Mouse (Mus musculus) heart, postnatal 0 days (tissue): ENCODE results near the gene Strc. TPM values are rescaled to one million over a fixed set of nuclear protein-coding genes. Genes with fewer than 3 reads are reported as not detected.

ENCODE experiments used
- ATAC-seq: fragments of 200-750 bp; cut with Nextera tagmentation; 2 replicates; pipeline ENCODE4 v1.8.0; 2017; ENCODE audit warnings: low read depth, moderate number of reproducible peaks, moderate library complexity; ENCODE audit not compliant: insufficient read depth
- DNase-seq: peaks from one replicate; pipeline ENCODE4 v3.0.0-alpha.2; 2016; ENCODE audit warnings: low spot score
- H3K27ac ChIP-seq: fragments of 300-500 bp; sonication (generic); 2 replicates; pipeline ENCODE4 v1.5.1; 2014; ENCODE audit warnings: low read depth, mild to moderate bottlenecking
- H3K27me3 ChIP-seq: fragments of 300-500 bp; sonication (generic); 2 replicates; pipeline ENCODE4 v1.6.1; 2014; ENCODE audit warnings: low read length, mixed read lengths; ENCODE audit not compliant: control insufficient read depth, insufficient read depth
- H3K36me3 ChIP-seq: fragments of 300-500 bp; sonication (generic); replicated peaks from 2 replicates; pipeline ENCODE4 v1.6.1; 2014; ENCODE audit warnings: low read length, mixed read lengths; ENCODE audit not compliant: control insufficient read depth, insufficient read depth
- H3K4me1 ChIP-seq: fragments of 300-500 bp; sonication (generic); 2 replicates; pipeline ENCODE4 v1.6.1; 2014; ENCODE audit warnings: antibody characterized with exemption; ENCODE audit not compliant: control insufficient read depth, insufficient read depth
- H3K4me2 ChIP-seq: fragments of 300-500 bp; sonication (generic); 2 replicates; pipeline ENCODE4 v1.6.1; 2014; ENCODE audit warnings: low read depth, mild to moderate bottlenecking, low read length, moderate library complexity
- H3K4me3 ChIP-seq: fragments of 300-500 bp; sonication (generic); 2 replicates; pipeline ENCODE4 v1.5.1; 2014; ENCODE audit warnings: low read depth, low read length
- H3K9ac ChIP-seq: fragments of 300-500 bp; sonication (generic); replicated peaks from 2 replicates; pipeline ENCODE4 v1.6.1; 2014; ENCODE audit warnings: low read depth, low read length, mixed read lengths
- H3K9me3 ChIP-seq: fragments of 300-500 bp; sonication (generic); replicated peaks from 2 replicates; pipeline ENCODE4 v1.6.1; 2016; ENCODE audit warnings: low read length; ENCODE audit not compliant: control insufficient read depth
- CTCF ChIP-seq: IDR thresholded peaks from 2 replicates; pipeline ENCODE4 v1.5.1; 2016; ENCODE audit warnings: antibody characterized with exemption, control low read depth, low read depth
- EP300 ChIP-seq: IDR thresholded peaks from 2 replicates; pipeline ENCODE4 v1.6.1; 2016; ENCODE audit warnings: antibody characterized with exemption, low read depth
- WGBS: fragments of 180-500 bp; shearing (Covaris S2); extraction: QIAGEN DNeasy Blood & Tissue Kit; methylation state at CpG from one replicate; pipeline ENCODE4 v1.1.7; 2014; 5-methylcytosine and 5-hydroxymethylcytosine counted together
- polyA plus RNA-seq: library from polyadenylated mRNA; unstranded; fragments of >200 nt; fragmentation: Nextera tagmentation; extraction: Ambion mirVana; gene quantifications from 2 replicates; pipeline ENCODE4 v1.2.1, GENCODE M21; 2015
- total RNA-seq: library from RNA; depleted of rRNA; stranded (reverse); fragments of >200 nt; gene quantifications from 2 replicates; pipeline ENCODE4 v1.2.3, GENCODE M21; 2014; ENCODE audit warnings: low replicate concordance; rRNA removed

The Strc gene
- total and polyA plus RNA-seq, 2 experiments from 2014 or later, result not detected

DNA sequence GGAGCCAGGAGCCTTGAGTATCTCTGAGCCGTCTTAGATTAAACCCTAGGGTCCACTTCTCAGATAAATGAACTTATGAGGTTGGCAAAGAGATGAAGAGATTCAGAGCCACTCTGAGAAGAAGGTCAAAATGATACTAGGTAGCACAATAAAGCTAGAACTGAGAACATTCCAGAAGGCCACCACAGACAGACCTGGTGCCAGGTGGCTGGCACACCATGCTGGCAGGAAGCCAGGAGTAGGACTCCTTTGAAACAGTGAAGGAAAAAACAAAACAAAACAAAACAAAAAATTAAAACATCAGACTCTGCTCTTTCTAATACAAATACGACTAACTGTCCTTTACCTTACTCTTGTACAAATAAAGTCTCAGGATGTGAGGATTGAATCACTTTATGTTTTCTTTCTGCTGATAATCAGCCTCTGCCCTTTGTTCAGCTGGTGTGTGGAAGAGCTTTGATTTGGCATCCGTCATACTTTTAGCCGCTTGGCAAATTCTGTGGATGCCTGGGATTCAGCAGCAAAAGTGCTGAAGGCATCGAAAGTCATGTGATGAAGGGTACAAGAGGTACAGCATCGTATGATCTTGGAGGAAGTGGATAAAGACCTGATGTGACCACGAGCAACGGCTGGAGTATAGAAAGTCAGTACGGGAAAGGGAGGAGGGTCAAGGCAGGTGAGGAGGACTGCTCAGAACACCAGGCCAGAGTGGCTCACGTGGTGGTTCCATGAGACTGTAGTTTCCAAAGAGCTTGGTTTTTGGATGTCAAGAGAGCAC is 63.1 kb downstream of the Strc start:
- TF ChIP-seq CTCF, result no peak
- peak; percentile 27; the same call in 1 of the 2 replicates for ATAC-seq

DNA sequence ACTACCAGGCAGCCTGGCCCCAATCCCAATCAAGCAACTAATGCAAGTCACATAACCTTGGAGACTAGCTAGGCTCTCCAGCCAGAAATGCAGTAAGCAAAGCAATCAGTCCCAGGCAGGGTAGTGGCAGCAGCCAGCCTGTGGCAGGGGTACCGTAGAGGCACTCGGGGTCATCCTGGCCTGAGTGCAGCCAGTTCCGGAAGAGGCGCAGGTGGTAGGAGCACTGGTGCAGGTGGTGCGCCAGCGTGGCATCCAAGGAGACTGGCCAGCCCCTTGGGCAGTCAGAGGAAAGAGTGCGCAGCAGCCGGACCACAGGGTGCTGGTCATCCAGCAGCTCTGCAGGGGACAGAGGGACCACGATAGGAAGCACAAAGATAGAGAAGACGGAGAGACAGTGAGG is 63.9 kb downstream of the Strc start:
- Histone ChIP-seq H3K4me1 (no peaks in the 10 kb centered on the region), H3K9ac (no peak overlapping the region), H3K27me3 (no peaks in the 10 kb centered on the region), H3K9me3 (no peaks in the 10 kb centered on the region), H3K4me3 (no peak overlapping the region), H3K27ac (no peak overlapping the region), H3K36me3 (peaks cover 18% of the 10 kb centered on the region; the same call in 1 of the 2 replicates), H3K4me2 (no peak overlapping the region)
- DNase-seq (no peak), ATAC-seq (no peak)
- WGBS, result 90% methylated on average over 10 of the region's 10 CpGs
- TF ChIP-seq CTCF, result no peak

More for the DNA sequence above, 63.1 kb downstream of the Strc start:
- Histone ChIP-seq H3K4me2 (no peak overlapping the region), H3K4me3 (no peak overlapping the region), H3K36me3 (peaks cover 20% of the 10 kb centered on the region; the same call in 1 of the 2 replicates), H3K27me3 (no peaks in the 10 kb centered on the region), H3K4me1 (no peaks in the 10 kb centered on the region), H3K27ac (no peak overlapping the region), H3K9ac (no peak overlapping the region), H3K9me3 (no peaks in the 10 kb centered on the region)
- 46% methylated on average over 10 of the region's 10 CpGs for WGBS
- DNase-seq, result no peak

DNA sequence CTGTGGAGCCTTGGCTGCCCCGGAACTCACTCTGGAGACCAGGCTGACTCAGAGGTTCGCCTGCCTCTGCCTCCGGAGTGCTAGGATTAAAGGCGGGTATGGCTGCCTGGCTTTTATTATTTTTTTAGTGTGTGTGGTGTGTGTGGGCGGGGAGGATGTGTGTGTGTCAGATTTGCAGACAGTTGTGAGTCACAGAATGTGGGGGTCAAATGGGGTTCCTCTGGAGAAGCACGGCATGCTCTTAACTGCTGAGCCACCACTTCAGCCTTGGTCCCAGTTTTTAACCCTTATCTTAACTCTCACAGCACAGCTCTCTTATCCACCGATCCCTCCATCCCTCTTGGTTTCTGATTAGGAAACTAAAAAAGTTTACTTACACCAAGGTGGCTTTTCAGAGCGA is 70.7 kb downstream of the Strc start:
- DNase-seq, result no peak
- no peak for ATAC-seq
- 59% methylated on average over 8 of the region's 8 CpGs for WGBS

More for the DNA sequence above, 70.7 kb downstream of the Strc start:
- no peak overlapping the region for H3K4me3 ChIP-seq
- TF ChIP-seq EP300 (no peak), CTCF (no peak)
- no peaks in the 10 kb centered on the region for H3K27me3 ChIP-seq
- no peaks in the 10 kb centered on the region for H3K9me3 ChIP-seq
- no peak overlapping the region for H3K4me2 ChIP-seq
- H3K27ac ChIP-seq, result no peak overlapping the region
- no peak overlapping the region for H3K9ac ChIP-seq
- H3K4me1 ChIP-seq, result no peaks in the 10 kb centered on the region
- H3K36me3 ChIP-seq, result peaks cover 12% of the 10 kb centered on the region

Other genes starting within 250 kb of the Strc start
- 13.1 and 15.3 TPM in 2 replicates for gene Adal, start 246.7 kb downstream of the Strc start, total RNA-seq
- 13.4 and 14.4 TPM in 2 replicates for gene Adal, start 246.7 kb downstream of the Strc start, polyA plus RNA-seq
- 6.1 and 8.4 TPM in 2 replicates for gene Lcmt2, start 246.5 kb downstream of the Strc start, total RNA-seq
- 15.4 and 19.1 TPM in 2 replicates for gene Lcmt2, start 246.5 kb downstream of the Strc start, polyA plus RNA-seq
- 9.6 and 20.8 TPM in 2 replicates for gene Tubgcp4, start 216.5 kb downstream of the Strc start, total RNA-seq
- gene Tubgcp4, start 216.5 kb downstream of the Strc start, polyA plus RNA-seq, result 12.3 and 13.0 TPM in 2 replicates
- gene Zscan29, start 216.0 kb downstream of the Strc start, total RNA-seq, result 4.2 and 4.8 TPM in 2 replicates
- gene Zscan29, start 216.0 kb downstream of the Strc start, polyA plus RNA-seq, result 5.1 and 5.6 TPM in 2 replicates
- 74.4 and 79.6 TPM in 2 replicates for gene Trp53bp1, start 115.8 kb downstream of the Strc start, total RNA-seq
- 18.5 and 20.3 TPM in 2 replicates for gene Trp53bp1, start 115.8 kb downstream of the Strc start, polyA plus RNA-seq
- 14.5 and 24.9 TPM in 2 replicates for gene Map1a, start 97.6 kb downstream of the Strc start, total RNA-seq
- gene Map1a, start 97.6 kb downstream of the Strc start, polyA plus RNA-seq, result 3.7 and 4.8 TPM in 2 replicates
- gene Ppip5k1, start 31.8 kb downstream of the Strc start, total RNA-seq, result 4.4 and 5.2 TPM in 2 replicates
- gene Ppip5k1, start 31.8 kb downstream of the Strc start, polyA plus RNA-seq, result 8.5 and 9.0 TPM in 2 replicates
- 0.54 and 1.4 TPM in 2 replicates for gene Ckmt1, start 29.5 kb downstream of the Strc start, total RNA-seq
- gene Ckmt1, start 29.5 kb downstream of the Strc start, polyA plus RNA-seq, result 2.6 TPM in 2 replicates
- gene Pdia3, start 26.6 kb upstream of the Strc start, total RNA-seq, result 35.6 and 44.2 TPM in 2 replicates
- 211 and 237 TPM in 2 replicates for gene Pdia3, start 26.6 kb upstream of the Strc start, polyA plus RNA-seq
- 1.3 and 3.7 TPM in 2 replicates for gene Catsper2, start 26.6 kb upstream of the Strc start, total RNA-seq
- gene Catsper2, start 26.6 kb upstream of the Strc start, polyA plus RNA-seq, result 4.5 and 5.2 TPM in 2 replicates
- gene Ell3, start 57.1 kb upstream of the Strc start, total RNA-seq, result not detected in 2 replicates
- 0.36 and 0.55 TPM in 2 replicates for gene Ell3, start 57.1 kb upstream of the Strc start, polyA plus RNA-seq
- 1,358 and 1,465 TPM in 2 replicates for gene Serf2, start 62.0 kb upstream of the Strc start, total RNA-seq
- 616 and 625 TPM in 2 replicates for gene Serf2, start 62.0 kb upstream of the Strc start, polyA plus RNA-seq
- gene Hypk, start 66.1 kb upstream of the Strc start, total RNA-seq, result 1.6 and 4.1 TPM in 2 replicates
- gene Hypk, start 66.1 kb upstream of the Strc start, polyA plus RNA-seq, result 105 and 111 TPM in 2 replicates
- gene Serinc4, start 69.6 kb upstream of the Strc start, total RNA-seq, result 0.39 TPM in 1 of 2 replicates, not detected in the other
- gene Serinc4, start 69.6 kb upstream of the Strc start, polyA plus RNA-seq, result 0.04 and 0.12 TPM in 2 replicates
- 13.4 and 15.0 TPM in 2 replicates for gene Mfap1b, start 86.9 kb upstream of the Strc start, total RNA-seq
- gene Mfap1b, start 86.9 kb upstream of the Strc start, polyA plus RNA-seq, result 35.9 and 36.4 TPM in 2 replicates
- 9.5 and 9.8 TPM in 2 replicates for gene Mfap1a, start 119.5 kb upstream of the Strc start, total RNA-seq
- gene Mfap1a, start 119.5 kb upstream of the Strc start, polyA plus RNA-seq, result 15.7 and 16.0 TPM in 2 replicates
- 7.6 and 9.5 TPM in 2 replicates for gene Wdr76, start 119.6 kb upstream of the Strc start, total RNA-seq
- 3.4 and 4.0 TPM in 2 replicates for gene Wdr76, start 119.6 kb upstream of the Strc start, polyA plus RNA-seq